Mouse (Mus musculus) testis, adult 2 months (tissue): Measurements from ENCODE around the gene Ttyh1.

Experiments
- CTCF ChIP-seq: fragments of 200-500 bp; IDR thresholded peaks from 2 replicates; pipeline ENCODE4 v1.5.1; 2012; ENCODE audit warnings: low read depth, mild to moderate bottlenecking, inconsistent platforms, low read length, moderate library complexity; ENCODE audit not compliant: control insufficient read depth, insufficient read depth, insufficient replicate concordance
- POLR2A ChIP-seq: fragments of 200-500 bp; IDR thresholded peaks from 2 replicates; pipeline ENCODE4 v1.6.1; 2012; ENCODE audit warnings: low read depth, mild to moderate bottlenecking, inconsistent platforms, low read length, moderate library complexity; ENCODE audit not compliant: control insufficient read depth

DNA sequence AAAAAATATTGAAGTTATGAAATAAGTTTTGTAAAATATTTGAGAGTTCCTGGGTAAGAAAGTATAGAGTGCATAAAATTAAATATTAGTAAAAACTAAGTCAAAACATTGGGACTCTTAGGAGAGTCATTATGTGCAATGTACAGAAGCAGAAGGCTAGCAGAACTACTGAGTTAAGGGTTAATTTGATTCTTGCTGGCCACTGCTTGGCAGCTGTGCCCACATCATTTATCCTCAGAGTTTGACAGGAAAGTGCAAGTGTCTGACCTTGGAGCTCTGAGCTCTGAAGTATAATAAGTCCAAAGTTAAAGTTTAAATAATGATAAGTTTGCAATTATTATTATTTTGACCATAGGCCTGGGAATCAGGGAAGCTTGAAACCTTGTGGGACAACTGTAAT, 37.5 kb upstream of the Ttyh1 start:
- no peak for TF ChIP-seq CTCF
- no peak for TF ChIP-seq POLR2A
